Mouse (Mus musculus) olfactory bulb, adult 2 months (tissue): Measurements from ENCODE around the gene Foxred2.

Source experiments
- CTCF ChIP-seq: fragments of 200-500 bp; IDR thresholded peaks from 2 replicates; pipeline ENCODE4 v1.5.1; 2012; ENCODE audit warnings: low read depth, mild to moderate bottlenecking, low read length, moderate library complexity; ENCODE audit not compliant: insufficient read depth
- POLR2A ChIP-seq: fragments of 200-500 bp; IDR thresholded peaks from 2 replicates; pipeline ENCODE4 v1.6.1; 2012; ENCODE audit warnings: mild to moderate bottlenecking, low read depth, low read length, moderate library complexity; ENCODE audit not compliant: insufficient read depth

DNA sequence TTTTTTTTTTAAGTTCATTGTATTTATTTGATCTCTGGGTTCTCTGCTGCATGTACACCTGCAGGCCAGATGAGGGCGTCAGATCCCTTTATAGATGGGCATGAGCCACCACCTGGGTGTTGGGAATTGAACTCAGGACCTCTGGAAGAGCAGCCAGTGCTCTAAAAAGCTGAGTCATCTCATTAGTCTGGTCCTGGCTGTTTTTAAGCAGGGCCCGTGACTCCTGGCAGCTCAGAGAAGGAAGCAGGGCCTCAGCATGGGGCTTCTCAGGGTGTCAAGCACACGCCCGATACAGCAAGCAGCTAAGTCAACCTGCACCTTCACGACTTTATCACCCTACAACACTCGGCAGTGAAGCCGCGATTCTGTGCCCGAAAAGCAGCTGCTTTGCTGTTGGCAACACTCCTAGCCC is 8.6 kb upstream of the Foxred2 start:
- TF ChIP-seq CTCF (no peak), POLR2A (no peak)
